Mouse (Mus musculus) lung, postnatal 14 days (tissue): ENCODE data around the gene Mrpl45.

Source experiments
- DNase-seq: peaks from one replicate; pipeline ENCODE4 v3.0.0; 2021

The Mrpl45 gene

DNA sequence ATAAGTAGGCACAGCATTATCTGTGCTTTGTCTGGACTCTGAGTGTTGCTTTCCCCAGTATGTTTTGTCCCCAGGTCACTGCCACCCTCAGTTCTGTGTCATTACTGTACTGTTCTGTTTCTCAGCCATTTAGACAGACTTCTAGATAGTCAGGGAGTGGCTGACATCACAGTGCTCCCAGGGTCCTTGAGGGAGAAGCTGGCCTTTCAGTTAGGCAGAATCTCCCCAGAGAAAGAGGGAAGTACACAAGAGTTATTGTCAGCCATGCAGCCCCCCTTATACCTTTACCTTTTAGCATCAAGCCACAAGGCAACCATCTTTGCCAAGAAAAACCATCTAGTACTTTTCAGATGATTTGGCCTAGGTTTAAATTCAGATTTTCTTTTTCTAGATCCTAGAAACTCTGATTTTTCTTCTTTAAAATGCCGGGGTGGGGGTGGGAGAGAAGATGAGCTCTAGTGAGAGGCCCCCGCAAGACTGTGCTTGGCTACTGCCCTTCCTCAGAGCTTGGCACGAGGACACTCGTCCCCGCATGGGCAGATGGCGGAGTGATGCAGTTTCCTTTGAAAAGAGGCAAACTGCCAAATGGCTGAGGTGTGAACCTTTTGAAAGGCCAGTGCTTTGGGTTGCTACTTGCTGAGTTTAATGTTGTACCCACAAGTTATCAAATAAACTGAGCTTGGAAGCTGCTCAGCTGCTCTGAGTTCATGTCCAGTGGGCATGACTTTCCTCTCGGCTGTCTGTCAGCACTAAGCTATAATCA lies 55.0 kb downstream of the Mrpl45 start:
- DNase-seq: peak; percentile 21

DNA sequence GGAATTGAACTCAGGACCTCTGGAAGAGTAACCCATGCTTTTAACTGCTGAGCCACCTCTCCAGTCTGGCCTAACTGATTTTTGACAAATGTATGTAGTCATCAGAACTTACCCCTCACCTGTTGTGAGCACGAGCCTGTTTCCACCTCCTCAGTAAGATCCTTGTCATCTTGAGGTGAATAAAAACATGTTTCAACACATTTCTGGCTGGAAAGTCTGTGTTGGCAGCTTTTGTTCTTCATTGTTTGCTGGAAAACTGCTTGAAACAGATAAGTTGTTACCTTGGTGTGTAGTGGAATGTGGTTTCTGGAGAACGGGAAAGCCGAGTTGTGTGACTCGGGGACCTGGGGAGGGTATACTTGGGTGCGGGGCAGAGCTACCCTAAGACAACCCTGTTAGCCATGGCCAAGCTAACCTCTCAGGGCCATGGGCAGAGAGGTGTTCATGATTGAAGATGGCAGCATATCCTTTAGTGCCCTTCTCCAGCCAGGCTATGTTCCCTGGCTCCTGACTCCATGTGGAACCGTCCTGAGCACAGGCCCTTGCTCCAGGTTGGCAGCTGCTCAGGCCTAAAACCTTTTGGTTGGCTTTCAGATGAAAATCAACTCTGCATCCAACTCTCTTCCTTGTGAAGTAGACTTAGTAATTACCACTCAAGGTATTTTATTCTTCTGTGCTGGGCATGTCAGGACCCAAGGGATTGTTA lies 56.8 kb downstream of the Mrpl45 start:
- no peak for DNase-seq

DNA sequence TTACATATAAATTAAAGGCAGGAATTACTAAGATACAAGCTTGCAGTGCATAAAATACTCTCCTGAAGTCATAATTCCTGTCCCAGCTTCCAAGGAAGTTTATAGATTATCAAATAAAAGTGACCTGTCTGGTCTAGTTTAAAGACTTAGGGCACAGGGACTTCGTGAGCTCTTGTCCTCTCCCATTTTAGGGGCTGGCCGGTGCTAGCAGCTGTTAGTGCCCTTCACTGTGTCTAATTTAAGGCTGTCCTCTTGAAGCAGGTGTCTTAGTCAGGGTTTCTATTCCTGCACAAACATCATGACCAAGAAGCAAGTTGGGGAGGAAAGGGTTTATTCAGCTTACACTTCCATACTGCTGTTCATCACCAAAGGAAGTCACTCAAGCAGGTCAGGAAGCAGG lies 57.9 kb downstream of the Mrpl45 start:
- DNase-seq: no peak
